Mouse (Mus musculus) kidney, postnatal 10 days (tissue): Measurements from ENCODE around the gene Reln.

ENCODE experiments used
- DNase-seq: peaks from one replicate; pipeline ENCODE4 v3.0.0; 2021; ENCODE audit warnings: mixed read lengths

Gene Reln

GRCm38 (mm10) chr5:22344556-22344975 is at the start of gene Reln:
TSS of gene Reln (minus strand) at chr5:22344702.
- DNase-seq = peak; percentile 44

GRCm38 (mm10) chr5:22388502-22388901 is 44.0 kb upstream of the Reln start:
- no peak for DNase-seq

DNA sequence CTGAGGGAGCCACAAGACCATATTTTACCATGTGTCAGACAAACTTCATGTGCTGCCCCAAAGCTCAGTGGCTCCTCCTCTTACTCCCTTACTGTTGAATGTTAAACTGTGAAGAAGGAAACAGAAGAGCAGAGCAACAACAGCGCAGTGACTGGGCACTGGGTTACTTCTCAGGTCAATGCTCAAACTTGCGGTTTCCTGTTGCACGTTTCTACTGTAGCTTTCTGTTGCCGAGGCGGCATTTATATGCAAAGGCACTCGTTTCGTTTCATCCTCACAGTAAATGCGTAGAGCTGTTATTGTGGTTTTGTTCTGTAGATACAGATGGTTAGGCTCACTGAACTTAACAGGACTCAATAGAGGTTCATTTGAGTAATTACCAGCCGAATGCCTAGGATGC is 16.0 kb upstream of the Reln start:
- DNase-seq = no peak

DNA sequence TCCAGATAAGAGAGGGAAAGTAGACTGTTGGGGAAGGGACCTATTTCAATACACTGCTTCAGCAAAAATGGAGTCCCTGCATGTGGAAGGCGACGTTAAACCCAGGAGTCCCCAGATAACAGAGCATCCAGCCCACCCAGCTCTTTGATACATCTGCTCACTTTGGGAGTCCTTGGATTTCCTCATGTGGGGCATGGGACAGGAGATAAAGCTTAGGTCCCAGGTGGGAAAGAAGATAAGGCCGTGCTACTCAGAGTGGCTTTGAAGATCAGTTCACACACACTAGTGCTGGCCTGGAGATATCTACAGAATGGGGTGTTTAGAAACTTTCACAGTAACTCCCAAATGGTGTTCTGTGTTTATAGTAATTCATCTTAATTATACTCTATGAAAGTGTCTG is 3.9 kb upstream of the Reln start:
- DNase-seq = no peak

DNA sequence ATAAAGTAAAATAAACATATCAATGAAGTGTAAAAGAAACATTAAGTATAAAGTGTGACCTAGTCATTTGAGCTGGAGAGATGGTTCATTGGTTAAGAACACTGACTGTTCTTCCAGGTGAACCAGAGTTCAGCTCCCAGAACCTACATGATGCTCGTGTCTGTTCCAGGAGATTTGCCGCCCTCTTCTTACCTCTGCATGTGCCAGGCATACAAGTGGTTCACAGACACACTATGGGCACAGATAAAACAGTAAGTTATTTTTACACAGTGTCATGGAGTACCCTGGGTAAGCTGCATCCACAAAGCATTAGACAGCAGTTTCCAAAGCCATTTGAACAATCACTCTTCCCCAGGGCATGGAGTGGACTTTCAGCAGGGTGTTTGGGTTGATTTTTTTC is 3.2 kb upstream of the Reln start:
- no peak for DNase-seq

DNA sequence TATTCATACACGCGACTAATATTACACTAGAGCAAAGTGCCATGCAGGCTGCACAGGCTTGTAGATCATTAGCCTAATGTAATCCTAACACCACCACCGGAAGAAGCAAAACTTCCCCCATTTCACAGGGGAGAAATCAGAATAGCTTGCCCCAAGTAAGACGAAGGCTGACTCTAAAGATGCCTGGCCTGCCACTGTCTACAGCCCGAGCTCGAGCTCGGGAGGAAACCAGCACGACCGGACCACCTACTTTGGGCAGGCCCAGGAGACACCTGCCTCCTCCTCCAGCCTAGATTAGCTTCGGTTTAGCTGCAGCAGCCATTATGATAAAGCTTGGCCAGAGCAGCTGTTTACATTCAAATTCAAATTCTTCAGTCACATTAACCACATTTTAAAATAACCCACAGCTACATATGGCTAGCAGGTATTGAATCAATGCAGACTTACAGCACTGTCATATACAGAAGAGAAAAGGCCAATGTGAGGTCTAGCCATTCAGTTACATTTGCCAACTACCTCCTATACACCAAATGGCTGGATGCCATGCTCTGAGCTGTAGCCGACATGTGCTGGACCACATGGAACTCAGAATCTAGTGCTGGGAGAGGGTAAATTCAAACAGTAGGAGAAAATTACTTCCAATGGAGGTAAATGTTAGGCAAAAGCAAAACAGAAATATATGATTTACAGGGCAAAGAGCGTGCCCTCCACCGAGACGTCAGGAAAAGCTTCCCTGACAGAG is 1.6 kb upstream of the Reln start:
- no peak for DNase-seq

DNA sequence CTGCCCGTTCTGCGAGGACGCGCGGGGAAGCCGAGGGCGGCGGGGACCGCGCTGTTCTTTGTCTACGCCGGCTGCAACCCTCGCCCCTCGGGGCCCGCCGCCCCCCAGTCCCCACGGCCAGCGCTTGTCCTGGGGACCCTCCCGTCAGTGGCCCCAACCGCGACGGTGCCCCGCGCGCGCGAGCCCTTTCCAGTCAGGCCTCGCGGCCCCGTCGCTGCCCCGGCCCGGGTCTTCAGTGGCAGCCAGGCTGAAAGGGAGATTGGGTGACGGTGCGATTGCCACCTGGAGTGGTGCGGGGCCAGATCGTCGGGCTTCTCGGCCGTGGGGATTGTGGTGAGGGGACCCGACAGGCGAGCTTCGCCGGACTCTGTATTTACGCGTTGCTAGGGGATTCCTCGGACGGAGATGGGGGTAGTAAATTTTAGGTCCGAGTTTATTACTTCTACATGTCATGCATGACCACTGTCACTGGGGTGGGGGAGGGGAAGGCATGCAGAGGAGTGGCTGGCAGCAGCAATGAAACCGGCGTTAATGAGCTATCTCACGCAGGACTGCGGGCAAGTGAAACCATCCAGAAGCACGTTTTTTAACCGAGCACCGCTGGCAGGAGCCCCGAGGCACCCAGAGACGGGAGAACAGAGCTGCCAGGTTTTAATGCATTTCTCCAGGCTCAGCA is 612 bp upstream of the Reln start:
- peak; percentile 36 for DNase-seq

- no peak for DNase-seq
Observed at GRCm38 (mm10) chr5:22343843-22344555, 503 bp downstream of the Reln start.

- peak; percentile 18 for DNase-seq
Observed at GRCm38 (mm10) chr5:22343536-22343842, 1.0 kb downstream of the Reln start.

- DNase-seq = no peak
Observed at GRCm38 (mm10) chr5:22342461-22342860, 2.0 kb downstream of the Reln start.

DNA sequence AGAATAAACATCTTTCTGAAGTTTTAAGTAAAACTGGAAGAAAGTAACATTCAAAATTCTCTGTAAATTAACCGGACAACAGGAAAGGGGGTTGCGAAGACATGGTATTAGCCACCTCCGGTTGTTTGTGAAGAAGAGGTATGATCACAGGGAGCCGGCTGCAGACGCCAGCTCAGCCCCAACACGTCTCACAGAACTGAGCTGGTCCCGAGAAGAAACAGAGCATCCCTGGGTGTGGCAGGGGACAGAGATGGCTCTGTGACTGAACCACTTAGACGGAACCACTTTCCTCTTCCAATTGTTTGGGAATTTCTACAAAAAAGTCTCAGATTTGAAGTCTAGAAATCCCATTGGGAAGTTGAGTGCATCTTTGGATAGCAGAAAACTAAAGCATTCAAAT is 3.5 kb downstream of the Reln start:
- DNase-seq = no peak

GRCm38 (mm10) chr5:22335408-22335807 is 9.1 kb downstream of the Reln start:
- DNase-seq = no peak

GRCm38 (mm10) chr5:22330802-22331201 is 13.7 kb downstream of the Reln start:
- DNase-seq = peak; percentile 36

- DNase-seq = no peak
Observed at GRCm38 (mm10) chr5:22328431-22329359, 15.8 kb downstream of the Reln start.

DNA sequence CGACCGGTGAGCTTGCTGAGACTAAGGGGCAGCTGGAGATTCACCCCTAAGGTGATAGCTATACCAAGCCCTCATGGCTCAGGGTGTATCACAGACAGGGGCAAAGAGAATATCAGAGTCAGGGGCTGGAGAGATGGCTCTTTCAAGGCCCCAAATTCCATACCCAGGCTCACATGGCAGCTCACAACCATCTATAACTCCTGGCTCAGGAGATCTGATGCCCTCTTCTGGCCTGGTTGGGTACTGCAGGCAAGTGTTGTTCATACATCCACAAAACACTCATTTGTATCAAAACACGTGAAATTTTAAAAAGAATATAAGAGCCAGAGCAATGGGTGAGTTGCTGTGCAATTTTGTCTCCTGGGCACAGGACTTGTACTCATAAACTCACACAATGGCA is 17.3 kb downstream of the Reln start:
- peak; percentile 58 for DNase-seq

- DNase-seq = no peak
Observed at GRCm38 (mm10) chr5:22323801-22324200, 20.7 kb downstream of the Reln start.

- no peak for DNase-seq
Observed at GRCm38 (mm10) chr5:22317807-22318206, 26.7 kb downstream of the Reln start.

DNA sequence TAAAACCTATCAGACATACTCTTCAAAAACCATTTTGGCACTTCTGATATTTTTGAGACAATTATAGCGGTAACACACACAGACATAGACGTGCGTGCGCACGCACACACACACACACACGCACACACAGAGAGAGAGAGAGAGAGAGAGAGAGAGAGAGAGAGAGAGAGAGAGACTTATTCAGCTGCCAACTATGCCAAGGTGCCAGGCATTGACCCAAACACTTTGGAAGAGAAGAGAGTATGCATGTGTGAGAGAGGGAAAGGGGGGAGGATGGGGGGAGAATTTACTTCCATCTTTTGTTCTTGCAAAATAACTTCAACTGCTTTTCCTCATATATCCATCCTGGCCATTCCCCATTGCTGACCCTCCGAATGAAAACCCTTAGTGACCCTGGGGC is 28.0 kb downstream of the Reln start:
- DNase-seq = no peak

GRCm38 (mm10) chr5:22315990-22316389 is 28.5 kb downstream of the Reln start:
- DNase-seq = no peak

GRCm38 (mm10) chr5:22312995-22313394 is 31.5 kb downstream of the Reln start:
- no peak for DNase-seq

DNA sequence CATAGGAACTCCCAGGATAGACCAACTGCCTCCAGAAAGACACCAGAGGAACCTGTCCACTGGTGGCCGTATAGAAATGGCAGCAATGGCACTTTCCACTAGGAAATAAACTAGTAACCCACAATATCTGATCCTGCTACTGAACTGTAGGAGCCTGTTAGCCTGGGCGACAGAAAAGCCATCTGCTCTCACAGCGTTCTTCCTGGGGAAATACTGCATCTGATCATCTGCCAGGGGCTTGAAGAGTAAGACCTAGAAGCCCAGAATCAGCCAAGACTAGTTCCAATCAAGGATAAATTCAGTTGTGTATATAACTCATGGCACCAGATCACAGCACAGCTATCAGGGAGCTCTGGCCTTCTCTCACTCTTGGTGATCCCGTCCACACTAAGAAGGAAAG is 33.5 kb downstream of the Reln start:
- DNase-seq = no peak

DNA sequence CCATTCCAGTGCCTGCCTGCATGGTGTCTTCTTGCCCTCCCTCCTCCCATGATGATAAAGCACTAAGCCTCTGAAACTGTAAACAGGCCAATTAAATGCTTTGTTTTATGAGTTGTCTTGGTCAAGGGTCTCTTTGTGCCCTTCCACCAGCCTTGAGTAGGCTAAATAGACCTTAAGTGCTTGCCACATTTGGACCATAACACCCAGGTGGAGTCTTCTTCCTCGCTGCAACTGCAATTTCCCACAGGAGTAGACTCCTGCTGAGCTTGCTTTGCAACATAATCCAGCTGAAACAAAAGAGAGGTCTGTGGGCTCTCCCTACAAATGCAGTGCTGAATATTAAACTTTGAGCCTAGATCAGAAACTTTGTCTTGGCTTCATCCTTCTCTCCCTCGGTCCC is 35.5 kb downstream of the Reln start:
- DNase-seq = no peak

- no peak for DNase-seq
Observed at GRCm38 (mm10) chr5:22307853-22308252, 36.6 kb downstream of the Reln start.
